Mouse (Mus musculus): ENCODE results near the gene 9930111J21Rik1.
"Not testable (repeated sequence)": the region's sequence is repeated elsewhere in the genome, so short reads cannot be mapped to it uniquely, and the experiment has no call there.

DNA sequence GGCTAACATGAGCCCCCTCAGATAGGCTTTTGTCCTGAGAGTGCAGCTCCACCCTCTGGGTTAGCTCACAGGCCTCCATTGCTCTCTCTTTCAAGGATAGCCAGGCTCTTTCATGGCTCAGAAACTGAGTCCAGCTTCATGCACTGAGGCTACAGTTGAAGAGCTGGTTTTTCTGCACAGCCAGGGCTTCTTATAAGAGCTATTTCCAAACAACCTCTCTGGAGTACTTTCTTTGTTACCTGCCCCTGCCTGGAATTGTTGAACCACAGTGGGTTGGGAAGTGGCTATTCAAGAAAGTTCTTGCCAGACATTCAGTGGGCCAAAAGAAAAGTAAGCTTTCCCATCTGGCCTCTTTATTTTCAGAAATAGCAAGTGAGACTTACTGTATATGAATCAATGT lies 39.9 kb downstream of the 9930111J21Rik1 start:
- TF ChIP-seq POLR2A (IDR thresholded peaks at IDR 0.05; ENCODE audit: control insufficient read depth, extremely low read depth, insufficient read depth, low read length, poor library complexity); CTCF (IDR thresholded peaks at IDR 0.05; ENCODE audit: borderline replicate concordance, control insufficient read depth, extremely low read depth, insufficient read depth, low read length, poor library complexity): not testable (repeated sequence)
